Comparison of ENCODE assay signal across 27 mouse cellular contexts in the genomic region with DNA sequence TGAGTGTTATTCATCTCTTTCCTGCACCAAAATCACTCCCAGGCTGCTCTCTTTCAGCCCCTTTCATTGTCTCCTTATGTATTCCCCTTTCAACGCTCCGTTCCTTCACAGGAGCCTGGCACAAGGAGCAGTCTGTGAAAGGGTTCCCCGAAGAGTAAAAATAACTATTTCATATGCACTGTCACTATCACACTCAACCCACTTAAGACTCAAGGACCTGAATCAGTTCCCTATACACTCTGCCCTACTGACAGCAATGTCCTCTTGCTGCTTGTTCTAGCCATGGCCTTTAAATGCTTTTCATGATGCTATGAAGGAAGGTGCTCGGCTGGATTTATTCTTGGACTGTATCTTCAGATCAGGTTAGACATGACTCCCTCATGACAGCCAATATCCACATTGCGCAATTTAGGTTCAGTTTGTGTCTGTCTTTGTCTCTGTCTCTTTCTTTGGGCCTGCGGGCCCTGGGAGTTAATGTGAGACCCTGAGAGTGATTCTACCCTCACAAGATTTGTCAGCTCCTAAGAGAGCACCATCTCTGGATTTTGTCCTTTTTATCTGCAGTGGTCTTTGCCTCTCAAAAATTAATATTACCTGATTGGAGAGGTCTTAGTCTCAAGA. TPM values are rescaled to one million over a fixed set of nuclear protein-coding genes. Genes with fewer than 3 reads are reported as not detected.
"Had no signal": no experiment of that assay in that cellular context is flagged by ENCODE, and none has a peak within 500 bp of the region (broad histone marks: within the 10 kb centered on the region; RNA-seq: fewer than 3 reads in every experiment).

No protein-coding gene starts in this region.

- H3K4me2 ChIP-seq: limb, embryonic 13.5 days; lung, embryonic 14.5 days; midbrain, embryonic 12.5 days; midbrain, embryonic 15.5 days; neural tube, embryonic 13.5 days; stomach, embryonic 15.5 days had no signal

- H3K9ac ChIP-seq: limb, embryonic 13.5 days; liver, embryonic 14.5 days; liver, postnatal 0 days; lung, embryonic 14.5 days; midbrain, embryonic 12.5 days; midbrain, embryonic 15.5 days; neural tube, embryonic 13.5 days; stomach, embryonic 15.5 days had no signal

- H3K4me3 ChIP-seq: layer of hippocampus, adult 2 months; limb, embryonic 10.5 days; limb, embryonic 13.5 days; midbrain, embryonic 12.5 days; midbrain, embryonic 15.5 days; neural tube, embryonic 13.5 days; stomach, embryonic 15.5 days had no signal

- H3K27me3 ChIP-seq: limb, embryonic 13.5 days; midbrain, embryonic 12.5 days; midbrain, embryonic 15.5 days; neural tube, embryonic 13.5 days; stomach, embryonic 15.5 days had no signal

- H3K27ac ChIP-seq: kidney, postnatal 0 days; layer of hippocampus, adult 2 months; limb, embryonic 10.5 days; limb, embryonic 13.5 days; liver, embryonic 14.5 days; macrophage; midbrain, embryonic 12.5 days; midbrain, embryonic 15.5 days; neural tube, embryonic 13.5 days; stomach, embryonic 15.5 days had no signal

- H3K9me3 ChIP-seq: limb, embryonic 10.5 days; limb, embryonic 13.5 days; midbrain, embryonic 12.5 days; midbrain, embryonic 15.5 days; neural tube, embryonic 13.5 days; stomach, embryonic 15.5 days had no signal

- DNase-seq: kidney, postnatal 25 days; layer of hippocampus, adult 9-11 months; liver; liver, postnatal 0 days; lung, embryonic 14.5 days; retina, postnatal 1 day; right cerebral cortex, postnatal 25 days; spleen, adult 18-20 months; thymus, postnatal 25 days had no signal

- H3K4me1 ChIP-seq: limb, embryonic 10.5 days; midbrain, embryonic 12.5 days; midbrain, embryonic 15.5 days; stomach, embryonic 15.5 days had no signal

- H3K36me3 ChIP-seq: limb, embryonic 10.5 days; limb, embryonic 13.5 days; midbrain, embryonic 12.5 days; midbrain, embryonic 15.5 days; neural tube, embryonic 13.5 days; stomach, embryonic 15.5 days had no signal

- ATAC-seq: liver, postnatal 0 days; lung, postnatal 0 days; midbrain, embryonic 15.5 days had no signal

RNA-seq across cellular contexts. Expression of a gene that starts 49.4 kb away (rescaled TPM):
- total RNA-seq: layer of hippocampus, adult 2 months; layer of hippocampus, postnatal 25 days; left cerebral cortex, adult 18-20 months; left cerebral cortex, postnatal 25 days; megakaryocyte, adult 5-6 weeks; neutrophil, adult 5-6 weeks had no signal
- polyA plus RNA-seq: large intestine, adult 2 months; limb, embryonic 10.5 days; liver, embryonic 14.5 days; lung, embryonic 14.5 days; lung, postnatal 0 days; macrophage; midbrain, embryonic 12.5 days; neural tube, embryonic 13.5 days; stomach, embryonic 15.5 days; thymus, postnatal 0 days had no signal
